Mouse (Mus musculus): ENCODE measurements around the gene Tsx.

Tsx gene

DNA sequence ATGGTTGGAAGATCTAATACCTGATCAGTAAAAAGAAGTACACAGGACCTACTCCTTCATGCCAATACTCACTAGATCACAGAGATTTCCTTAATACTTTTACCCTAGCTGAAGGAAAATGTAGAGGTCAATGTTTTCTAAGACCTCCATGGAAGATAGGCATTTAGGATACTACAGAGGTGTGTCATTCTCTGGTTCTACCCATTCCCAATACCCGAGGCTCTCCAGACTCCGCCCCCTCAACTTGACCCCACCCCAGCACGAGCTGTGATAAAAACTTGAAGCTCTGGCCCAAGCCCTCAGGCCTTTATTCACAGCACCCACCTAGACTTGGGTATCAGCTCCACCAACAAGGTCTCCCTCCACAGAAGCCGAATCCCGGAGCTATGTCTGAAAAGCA lies at the start of gene Tsx:
Tsx (plus strand) TSS at position 301 of the 400 bp plus-strand sequence.
- in situ Hi-C loops (cut with MboI, MseI), result no loop called here

DNA sequence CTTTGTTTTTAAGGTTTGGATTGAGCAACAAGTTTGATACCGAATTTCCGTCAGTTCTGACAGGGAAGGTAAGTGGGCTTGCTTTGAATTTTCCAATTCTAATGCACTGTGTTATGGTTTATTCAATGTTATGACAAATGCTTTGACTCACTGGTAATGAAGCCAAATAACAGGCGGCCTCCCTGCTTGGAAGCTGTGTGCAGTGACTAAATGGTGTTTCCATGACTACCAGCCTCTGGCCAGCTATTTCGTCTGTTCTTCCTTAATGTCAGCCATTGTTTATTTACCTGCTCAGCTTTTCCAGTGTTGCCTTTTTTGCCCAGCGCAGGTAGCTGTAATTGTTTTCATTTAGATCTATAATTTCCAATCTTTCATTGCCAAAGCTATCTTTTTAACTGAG lies 48.1 kb upstream of the Tsx start:
- in situ Hi-C loops (cut with MboI, MseI), result loop anchor here (5.0 kb wide), 1 partner anchor 99 kb away; no protein-coding TSS in a partner anchor

DNA sequence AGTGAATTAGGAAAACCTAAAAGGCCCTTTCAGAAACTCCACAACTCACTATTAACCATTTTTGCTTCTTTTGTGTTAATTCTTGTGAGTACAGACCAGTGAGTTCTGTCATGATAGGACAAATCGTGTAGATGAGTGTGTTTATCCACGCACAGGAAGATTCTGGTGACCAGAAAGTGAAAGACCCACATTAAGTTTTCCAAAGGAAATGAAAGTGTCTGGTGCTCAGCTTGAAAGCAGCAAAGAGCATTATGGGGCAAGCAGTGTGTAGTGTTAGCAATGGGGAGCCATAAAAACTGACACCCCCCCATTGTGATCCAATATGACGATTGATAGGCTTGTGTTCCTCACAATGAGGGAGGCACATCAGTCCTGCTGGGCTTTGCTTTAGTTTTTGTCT lies 45.6 kb upstream of the Tsx start:
- in situ Hi-C loops (cut with MboI, MseI), result loop anchor here (5.0 kb wide), 1 partner anchor 101 kb away; no protein-coding TSS in a partner anchor

DNA sequence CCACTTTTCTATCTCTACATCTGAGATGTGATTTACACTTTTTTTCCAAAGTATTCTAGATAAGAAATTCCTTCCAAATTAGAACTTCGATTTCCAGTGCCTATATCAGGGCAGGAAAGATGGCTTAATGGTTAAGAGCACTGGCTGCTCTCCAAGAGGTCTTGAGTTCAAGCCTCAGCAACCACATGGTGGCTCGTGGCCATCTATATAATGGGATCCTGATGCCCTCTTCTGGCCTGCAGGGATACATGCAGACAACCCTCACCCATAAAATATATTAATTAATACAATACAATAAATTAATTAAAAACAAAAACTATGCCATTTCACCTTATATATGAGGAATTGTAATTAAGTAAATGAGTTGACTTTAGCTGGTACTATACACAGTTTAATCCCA lies 43.0 kb upstream of the Tsx start:
- in situ Hi-C loops (cut with MboI, MseI), result no loop called here

DNA sequence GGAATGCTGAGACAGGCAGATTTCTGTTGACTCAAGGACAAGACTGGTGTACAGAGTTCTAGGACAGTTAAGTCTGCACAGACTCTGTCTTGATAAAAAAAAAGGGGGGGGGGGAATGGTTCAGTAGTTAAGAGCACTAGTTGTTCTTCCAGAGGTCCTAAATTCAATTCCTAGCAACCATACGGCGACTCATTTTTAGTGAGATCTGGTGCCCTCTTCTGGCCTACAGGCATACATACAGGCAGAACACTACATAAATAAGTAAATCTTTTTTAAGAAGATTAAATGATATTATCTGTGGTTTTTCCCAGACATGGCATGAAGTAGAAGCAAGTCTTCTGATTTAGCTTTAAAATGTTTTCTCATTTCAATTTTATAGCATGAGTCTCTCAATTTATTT lies 42.6 kb upstream of the Tsx start:
- in situ Hi-C loops (cut with MboI, MseI), result no loop called here

DNA sequence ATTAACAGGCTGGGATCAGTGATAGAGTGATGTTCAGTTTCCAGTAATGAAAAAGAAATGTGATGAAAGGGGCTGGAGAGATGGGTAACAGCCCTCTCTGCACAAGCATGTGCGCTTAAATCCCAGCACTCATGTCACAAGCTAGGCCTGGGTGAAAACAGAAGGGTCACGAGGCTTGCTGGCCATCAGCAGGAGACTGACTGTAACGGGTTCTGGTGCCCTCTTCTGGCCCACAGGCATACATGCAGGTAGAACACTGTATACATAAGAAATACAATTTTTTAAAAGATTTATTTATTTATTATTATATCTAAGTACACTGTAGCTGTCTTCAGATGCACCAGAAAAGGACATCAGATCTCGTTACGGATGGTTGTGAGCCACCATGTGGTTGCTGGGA lies 40.0 kb upstream of the Tsx start:
- in situ Hi-C loops (cut with MboI, MseI), result no loop called here

DNA sequence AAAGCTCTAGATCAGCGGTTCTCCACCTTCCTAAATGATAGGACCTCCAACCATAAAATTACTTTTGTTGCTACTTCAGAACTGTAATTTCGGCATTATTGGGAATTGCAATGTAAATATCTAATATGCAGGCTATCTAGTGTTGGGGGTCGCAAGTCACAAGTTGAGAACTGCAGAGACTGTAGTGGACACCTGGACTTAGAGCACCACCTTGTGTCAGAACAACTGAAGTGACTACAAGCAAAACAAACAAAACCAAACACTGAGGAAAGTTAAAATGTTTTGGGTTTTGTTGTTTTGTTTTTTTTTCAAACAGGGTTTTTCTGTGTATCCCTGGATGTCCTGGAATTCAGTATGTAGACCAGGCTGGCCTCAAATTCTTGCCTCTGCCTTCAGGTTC lies 29.7 kb upstream of the Tsx start:
- in situ Hi-C loops (cut with MboI, MseI), result no loop called here

DNA sequence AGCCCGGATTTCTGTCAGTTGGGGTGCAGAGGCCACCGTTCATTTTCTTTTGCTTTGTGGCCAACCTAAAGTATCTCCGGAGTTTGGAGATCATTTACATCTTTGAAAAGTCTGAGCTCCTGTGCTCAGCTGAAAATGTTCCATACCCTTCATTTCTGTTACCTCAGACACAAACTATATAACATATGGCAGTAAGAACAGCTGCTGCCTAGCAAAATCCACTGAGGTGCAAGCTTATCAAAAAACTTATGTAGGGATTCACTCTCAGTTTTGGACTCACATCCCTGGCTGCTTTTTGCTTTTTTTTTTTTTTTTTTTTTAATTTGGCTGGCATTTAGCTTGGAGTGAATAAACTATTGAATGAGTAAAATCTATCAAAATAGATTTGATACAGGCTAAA lies 26.1 kb upstream of the Tsx start:
- in situ Hi-C loops (cut with MboI, MseI), result no loop called here

DNA sequence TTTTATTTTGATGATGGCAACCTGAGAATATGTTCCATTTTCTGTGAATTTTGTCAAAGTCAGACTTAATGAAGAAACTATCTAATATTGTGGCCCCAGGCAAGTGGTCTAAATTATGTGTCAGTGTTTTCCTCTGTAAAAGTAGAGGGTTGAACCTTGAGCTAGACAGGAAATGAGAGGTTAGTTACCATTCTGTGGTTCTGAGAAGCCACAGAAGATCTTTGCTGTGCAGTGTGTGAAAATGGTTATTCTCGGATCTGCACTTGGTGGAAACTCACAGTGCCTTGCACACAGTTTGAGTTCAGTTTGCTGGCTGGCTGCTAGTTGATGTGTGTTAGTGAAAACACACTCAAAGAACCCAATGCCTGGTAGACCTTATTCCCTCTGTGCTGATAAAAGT lies 20.4 kb upstream of the Tsx start:
- in situ Hi-C loops (cut with MboI, MseI), result loop anchor here (5.0 kb wide), 1 partner anchor 53 kb away; no protein-coding TSS in a partner anchor

DNA sequence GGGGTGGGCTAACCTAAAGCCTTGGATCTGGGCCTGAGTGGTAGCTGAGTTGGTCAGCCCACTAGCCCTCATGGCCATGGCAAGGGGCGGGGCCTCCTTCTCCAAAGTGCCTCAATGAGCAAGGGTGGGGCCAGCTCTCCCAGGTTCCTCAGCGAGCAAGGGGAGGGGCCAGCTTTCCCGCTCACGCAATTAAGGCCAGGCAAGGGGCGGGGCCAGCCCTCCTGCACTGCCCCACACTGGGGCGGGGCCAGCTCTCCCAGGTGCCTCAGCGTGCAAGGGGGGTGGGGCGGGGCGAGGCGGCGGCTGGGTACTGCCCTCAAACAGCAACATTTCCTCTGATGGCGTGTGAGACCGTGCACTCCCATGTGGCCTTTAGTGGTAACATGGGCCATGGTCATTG lies 9.2 kb upstream of the Tsx start:
- in situ Hi-C loops (cut with MboI, MseI), result no loop called here

DNA sequence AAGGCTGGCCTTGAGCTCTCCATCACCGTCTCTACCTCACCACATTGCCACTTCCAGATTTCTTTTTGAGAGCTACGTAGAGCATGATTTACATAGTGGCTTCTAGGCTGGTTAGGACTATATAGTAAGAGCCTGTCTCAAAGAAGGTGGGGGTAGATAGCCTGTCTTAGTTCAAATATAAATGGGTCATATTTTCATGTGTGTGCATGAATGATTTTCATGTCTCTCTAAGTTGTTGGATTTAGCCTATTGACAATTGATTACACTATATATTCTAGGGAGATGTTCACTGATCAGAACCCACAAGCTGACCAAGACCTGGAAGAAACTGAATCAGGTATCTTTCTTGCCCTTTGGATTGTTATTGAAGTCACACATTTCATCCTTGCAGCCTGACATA lies 7.4 kb downstream of the Tsx start, which contains the start of gene Gm26992:
Gm26992 (plus strand) TSS at position 301 of the 400 bp plus-strand sequence.
- in situ Hi-C loops (cut with MboI, MseI), result no loop called here

DNA sequence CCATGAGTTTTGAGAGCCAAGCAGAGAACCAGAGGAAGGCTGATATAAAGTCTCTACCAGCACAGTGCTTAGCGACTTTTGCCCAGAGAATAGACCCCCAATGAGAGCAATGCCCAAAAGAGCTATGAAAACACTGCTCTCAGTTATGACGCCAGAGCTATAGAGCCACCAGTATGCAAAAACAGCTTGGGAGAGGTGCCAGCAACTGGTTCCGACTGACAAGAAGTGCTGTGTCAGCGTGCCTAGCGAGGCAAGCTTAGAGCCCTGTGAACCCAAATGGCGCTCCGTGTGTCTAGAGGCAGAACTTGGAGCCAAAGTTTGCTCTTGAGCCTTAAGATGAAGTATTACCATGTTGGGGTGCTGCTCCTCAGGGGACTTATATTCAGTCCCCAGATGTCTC lies 13.4 kb downstream of the Tsx start:
- in situ Hi-C loops (cut with MboI, MseI), result loop anchor here (25.0 kb wide), 1 partner anchor 940 kb away; no protein-coding TSS in a partner anchor

DNA sequence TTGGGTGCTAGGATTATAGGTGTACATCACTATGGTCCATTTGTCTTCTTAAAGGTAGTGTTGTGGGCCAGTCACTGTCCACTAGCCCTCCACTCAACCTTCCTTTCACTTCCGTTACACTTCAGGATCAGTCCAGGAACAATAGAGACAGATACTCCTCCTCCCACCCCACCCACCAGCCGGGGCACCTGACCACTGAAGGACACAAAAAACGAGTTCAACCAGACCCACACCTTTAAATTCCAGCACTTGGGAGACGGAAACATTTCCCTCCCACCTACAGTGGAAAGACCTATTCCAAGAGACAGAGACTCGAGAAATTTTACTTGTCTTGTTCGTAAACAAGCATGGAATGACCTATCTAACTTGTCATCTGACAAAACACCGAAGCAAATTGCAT lies 18.0 kb downstream of the Tsx start:
- in situ Hi-C loops (cut with MboI, MseI), result loop anchor here (25.0 kb wide), 1 partner anchor 945 kb away; no protein-coding TSS in a partner anchor

DNA sequence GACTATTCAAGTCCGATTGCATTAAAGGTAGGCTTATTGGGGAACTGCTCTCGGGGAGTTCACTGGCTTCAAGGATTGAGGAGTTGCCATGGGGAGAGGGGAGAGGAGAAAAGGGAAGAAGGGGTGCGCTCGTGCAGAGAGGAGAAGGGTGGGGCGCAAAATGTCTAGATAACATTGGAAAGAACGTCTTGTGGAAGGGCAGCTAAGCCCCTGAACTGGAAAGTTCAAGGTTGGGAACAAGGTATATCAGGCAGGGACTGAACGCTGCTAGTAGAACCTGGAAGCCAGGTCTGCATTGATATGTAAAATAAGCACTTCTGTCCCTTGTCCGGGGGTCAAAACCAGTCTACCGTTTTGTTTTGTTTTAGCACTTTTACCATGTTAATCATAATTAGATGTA lies 23.8 kb downstream of the Tsx start:
- in situ Hi-C loops (cut with MboI, MseI), result loop anchor here (5.0 to 25.0 kb wide), 2 partner anchors 951 to 1181 kb away; no protein-coding TSS in a partner anchor

DNA sequence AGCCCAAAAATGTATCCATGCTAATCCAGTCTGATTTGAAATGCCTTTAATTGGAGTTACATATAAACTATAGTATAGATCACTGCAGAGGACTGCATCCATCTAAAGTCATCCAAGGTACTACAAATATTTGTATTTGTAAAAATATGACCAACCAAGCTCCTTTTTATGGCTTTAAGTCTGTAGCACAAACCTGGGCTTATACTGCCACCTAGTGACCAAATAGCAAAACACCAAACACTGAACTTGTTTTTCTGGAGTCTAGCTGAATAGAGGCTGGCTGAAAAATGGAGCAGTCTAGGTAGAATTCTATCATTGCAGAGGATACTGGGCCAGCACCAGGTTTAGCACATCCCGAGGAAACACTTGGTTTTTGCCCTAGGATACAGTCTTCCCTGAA lies 26.5 kb downstream of the Tsx start:
- in situ Hi-C loops (cut with MboI, MseI), result loop anchor here (5.0 to 25.0 kb wide), 2 partner anchors 179 to 954 kb away; no protein-coding TSS in a partner anchor

DNA sequence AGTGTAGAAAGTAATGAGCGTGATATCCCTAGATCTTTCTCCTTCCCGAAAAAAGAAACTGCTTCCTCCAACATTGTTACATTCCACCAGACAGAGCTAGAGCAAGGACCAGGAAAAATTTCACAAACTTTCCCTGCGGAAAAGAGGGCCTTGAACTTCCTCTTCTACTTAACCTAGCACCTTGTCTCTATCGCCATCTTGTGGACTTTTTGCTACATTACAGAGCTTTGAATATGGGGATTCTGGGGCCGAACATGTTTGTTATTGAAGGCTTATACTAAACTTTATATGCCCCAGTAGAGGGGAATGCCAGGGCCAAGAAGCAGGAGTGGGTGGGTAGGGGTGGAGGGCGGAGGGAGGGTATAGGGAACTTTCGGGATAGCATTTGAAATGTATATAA lies 29.5 kb downstream of the Tsx start:
- in situ Hi-C loops (cut with MboI, MseI), result loop anchor here (5.0 to 25.0 kb wide), 2 partner anchors 181 to 956 kb away; no protein-coding TSS in a partner anchor

DNA sequence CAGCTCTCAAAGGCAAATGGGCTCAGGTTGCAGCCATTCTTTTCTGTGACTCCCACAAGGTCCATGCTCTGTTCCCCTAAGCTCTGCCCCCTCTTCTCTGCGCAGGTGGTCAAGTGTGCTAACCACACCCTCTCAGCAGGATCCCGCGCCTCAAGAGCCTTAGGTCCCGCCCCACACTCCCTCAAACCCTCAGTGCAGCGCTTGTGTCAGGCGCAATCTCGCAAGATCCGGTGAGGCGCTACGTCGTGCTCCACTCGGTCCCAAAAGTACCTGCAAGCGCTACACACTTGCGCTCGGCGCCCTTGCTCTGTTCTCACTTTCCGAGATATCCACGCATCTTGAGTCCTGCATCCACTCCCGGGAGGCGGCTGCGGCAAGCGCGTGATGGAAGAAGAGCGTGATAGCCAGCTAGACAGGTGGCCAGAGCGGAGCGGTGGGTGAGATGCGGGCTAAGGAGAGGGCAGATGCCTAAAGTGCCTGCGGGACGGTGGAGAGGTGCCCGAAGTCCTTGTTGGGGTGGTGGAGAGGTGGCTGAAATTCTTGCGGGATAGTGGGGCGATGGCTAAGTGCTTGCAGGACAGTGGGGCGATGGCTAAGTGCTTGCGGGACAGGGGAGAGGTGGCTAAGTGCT lies 33.4 kb downstream of the Tsx start:
- in situ Hi-C loops (cut with MboI, MseI), result loop anchor here (5.0 to 25.0 kb wide), 2 partner anchors 55 to 960 kb away; no protein-coding TSS in a partner anchor

DNA sequence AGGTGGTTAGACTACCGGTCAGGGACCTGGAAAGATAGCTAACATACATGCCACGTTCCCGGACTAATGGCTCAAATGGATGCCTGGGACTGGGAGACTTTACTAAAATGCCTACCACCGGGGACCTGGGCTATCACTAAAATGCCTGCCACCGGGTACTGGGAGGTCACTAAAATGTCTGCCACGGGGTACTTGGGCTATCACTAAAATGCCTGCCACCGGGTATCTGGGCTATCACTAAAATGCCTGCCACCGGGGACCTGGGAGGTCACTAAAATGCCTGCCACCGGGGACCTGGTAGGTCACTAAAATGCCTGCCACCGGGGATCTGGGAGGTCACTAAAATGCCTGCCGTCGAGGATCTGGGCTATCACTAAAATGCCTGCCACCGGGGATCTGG lies 34.2 kb downstream of the Tsx start:
- in situ Hi-C loops (cut with MboI, MseI), result loop anchor here (5.0 to 25.0 kb wide), 2 partner anchors 56 to 961 kb away; no protein-coding TSS in a partner anchor

DNA sequence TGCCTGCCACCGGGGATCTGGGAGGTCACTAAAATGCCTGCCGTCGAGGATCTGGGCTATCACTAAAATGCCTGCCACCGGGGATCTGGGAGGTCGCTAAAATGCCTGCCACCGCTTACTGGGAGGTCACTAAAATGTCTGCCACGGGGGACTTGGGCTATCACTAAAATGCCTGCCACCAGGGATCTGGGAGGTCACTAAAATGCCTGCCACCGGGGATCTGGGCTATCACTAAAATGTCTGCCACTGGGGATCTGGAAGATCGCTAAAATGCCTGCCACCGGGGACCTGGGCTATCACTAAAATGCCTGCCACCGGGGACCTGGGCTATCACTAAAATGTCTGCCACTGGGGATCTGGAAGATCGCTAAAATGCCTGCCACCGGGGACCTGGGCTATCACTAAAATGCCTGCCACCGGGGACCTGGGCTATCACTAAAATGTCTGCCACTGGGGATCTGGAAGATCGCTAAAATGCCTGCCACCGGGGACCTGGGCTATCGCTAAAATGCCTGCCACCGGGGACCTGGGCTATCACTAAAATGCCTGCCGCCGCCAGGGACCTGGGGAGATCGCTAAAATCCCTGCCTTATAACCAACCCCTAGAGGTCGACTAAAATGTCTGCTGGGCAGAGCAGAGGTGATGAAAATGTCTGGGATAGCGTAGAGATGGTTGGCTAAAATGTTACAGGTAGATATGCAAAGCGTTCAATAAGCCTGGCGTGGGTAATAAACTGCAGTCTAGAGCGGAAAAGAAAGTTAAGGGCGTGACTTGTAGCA lies 34.9 kb downstream of the Tsx start:
- in situ Hi-C loops (cut with MboI, MseI), result loop anchor here (5.0 to 25.0 kb wide), 2 partner anchors 57 to 962 kb away; no protein-coding TSS in a partner anchor

DNA sequence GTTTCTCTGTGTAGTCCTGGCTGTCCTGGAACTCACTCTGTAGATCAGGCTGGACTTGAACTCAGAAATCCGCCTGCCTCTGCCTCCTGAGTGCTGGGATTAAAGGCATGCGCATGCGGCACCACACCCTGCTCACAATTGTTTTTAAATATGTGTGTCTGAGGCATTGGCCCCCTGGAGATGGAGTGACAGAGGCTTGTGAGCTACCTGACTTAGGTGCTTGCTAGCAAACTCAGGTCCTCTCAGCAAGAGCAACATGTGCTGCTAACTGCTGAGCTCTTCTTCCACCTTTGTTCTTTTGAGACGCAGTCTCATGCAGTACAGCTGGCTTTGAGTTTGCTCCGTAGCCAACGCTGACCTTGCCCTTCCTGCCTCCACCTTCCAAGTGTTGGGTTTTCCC lies 38.5 kb downstream of the Tsx start:
- in situ Hi-C loops (cut with MboI, MseI), result no loop called here

DNA sequence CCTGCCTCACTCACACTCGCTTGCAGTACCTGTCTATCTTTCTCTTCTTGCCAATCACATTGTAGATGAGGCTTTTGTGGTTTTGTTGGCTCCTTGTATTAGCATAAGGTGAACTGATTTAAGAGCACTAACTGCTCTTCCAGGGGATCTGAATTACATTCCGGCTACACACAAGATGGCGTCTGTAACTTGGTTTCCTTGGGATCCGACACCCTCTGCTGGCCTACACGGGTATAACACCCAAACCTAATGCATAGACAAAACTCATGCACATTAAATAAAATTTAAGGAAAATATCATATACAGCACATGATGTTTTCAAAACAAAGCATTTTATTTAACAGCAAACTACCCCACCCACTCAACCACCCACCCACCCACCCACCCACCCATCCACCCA lies 45.8 kb downstream of the Tsx start:
- in situ Hi-C loops (cut with MboI, MseI), result no loop called here

DNA sequence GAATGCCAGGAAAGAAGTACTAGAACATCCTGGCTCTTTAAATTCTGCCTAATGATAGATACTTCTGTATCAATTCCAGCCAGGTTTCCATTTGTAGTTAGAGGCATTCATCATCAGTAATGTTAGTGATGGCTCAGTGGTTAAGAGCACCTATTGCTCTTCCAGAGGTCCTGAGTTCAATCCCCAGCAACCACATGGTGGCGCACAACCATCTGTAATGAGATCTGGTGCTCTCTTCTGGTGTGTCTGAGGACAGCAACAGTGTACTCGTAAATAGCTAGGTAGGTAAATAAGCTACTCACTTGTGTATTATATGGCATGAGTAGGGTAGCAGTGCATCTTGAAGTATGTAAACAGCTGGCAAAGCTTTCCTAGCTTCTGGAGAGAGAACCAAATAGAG lies 54.7 kb downstream of the Tsx start:
- in situ Hi-C loops (cut with MboI, MseI), result no loop called here

DNA sequence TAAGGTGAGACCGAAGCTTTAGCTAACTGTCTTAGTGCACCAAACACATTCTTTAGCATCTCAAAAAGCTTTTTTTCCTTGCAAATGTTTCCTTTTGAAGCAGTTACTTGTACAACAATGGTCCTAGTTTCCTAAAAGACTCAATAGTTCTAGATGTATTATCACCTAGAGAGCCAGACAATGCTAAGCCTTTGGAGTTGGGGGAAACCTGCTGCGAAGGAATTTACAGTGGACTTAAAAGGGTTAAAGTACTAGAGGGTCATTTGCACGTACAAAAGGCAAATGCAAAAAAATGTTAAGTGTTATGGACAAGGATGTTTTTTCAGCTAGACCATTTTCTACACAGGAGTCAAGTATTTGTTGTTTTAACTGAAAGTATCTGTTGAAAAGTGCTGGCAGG lies 58.1 kb downstream of the Tsx start:
- in situ Hi-C loops (cut with MboI, MseI), result no loop called here

Data from T-helper 1 cell (primary cell).